Mouse (Mus musculus) hindlimb bud, embryonic 11.5 days (tissue): ENCODE measurements around the gene 2310022A10Rik.

Source experiments
- DNase-seq: peaks from one replicate; pipeline ENCODE4 v3.0.0-alpha.2; 2012; ENCODE audit warnings: low read depth, low spot score; ENCODE audit errors: extremely low spot score

The 2310022A10Rik gene

DNA sequence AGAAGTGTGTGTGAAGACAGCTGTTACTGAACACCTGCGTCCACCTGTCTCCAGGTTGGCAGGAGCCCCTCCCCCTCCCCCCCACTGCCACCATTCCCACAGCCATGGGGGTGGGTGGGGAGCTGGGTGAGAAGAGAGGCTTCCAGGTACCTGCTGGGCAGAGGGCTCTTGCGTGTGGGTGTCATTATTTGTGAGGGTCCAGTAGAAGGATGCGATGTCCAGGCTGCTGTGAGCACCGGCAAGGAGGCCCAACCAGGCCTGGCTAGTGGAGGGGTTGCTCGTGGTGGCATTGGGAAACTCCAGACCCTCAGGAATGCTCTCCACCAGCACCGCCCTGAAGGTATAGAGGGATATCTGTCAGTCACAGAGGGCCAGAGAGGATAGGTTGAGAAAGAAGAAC, 12.1 kb upstream of the 2310022A10Rik start:
- no peak for DNase-seq

GRCm38 (mm10) chr7:27541431-27541830, 11.6 kb upstream of the 2310022A10Rik start:
- no peak for DNase-seq

- no peak for DNase-seq
Observed at GRCm38 (mm10) chr7:27541922-27542321, 11.1 kb upstream of the 2310022A10Rik start.

GRCm38 (mm10) chr7:27542392-27543033, 10.5 kb upstream of the 2310022A10Rik start:
- peak; percentile 41 for DNase-seq

DNA sequence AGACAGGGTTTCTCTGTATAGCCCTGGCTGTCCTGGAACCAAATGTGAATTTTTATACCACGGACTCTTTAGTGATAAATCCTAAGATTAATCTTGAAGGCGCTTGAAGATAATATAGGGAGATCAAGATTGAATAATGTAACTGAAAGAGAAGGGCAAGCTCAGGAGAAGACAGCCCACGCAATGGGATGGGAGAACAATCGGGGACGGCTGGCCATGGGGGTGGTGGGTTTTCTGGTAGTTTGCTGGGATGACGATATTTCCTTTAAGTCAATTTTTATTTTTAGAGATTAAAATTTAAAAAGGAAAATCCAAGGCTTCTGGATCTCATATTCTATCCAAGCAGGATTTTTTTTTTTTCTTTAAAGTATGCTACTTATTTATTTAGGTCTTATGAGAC, 10.0 kb upstream of the 2310022A10Rik start:
- DNase-seq = no peak

DNA sequence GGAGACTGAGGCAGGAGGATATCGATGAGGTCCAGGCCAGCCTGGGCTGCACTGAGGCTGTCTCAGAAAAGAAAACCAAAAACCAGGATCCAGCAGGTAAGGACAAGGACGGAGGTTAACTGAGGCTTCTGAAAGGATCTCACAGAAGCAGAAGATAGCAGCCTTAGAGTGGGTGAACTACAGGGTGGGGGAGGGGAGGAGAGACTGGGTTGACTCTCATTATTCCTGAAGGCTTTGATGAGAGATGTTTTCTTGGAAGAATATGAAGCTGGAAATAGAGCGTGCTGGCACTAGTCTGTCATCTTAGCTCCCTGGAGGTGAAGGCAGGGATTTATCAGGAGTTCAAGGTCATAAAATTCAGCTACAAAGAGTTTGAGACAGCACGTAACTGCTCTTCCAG, 9.2 kb upstream of the 2310022A10Rik start:
- DNase-seq = no peak

GRCm38 (mm10) chr7:27544675-27545370, 8.2 kb upstream of the 2310022A10Rik start:
- DNase-seq = no peak

GRCm38 (mm10) chr7:27549597-27549996, 3.4 kb upstream of the 2310022A10Rik start:
- DNase-seq = no peak

GRCm38 (mm10) chr7:27552070-27552469, 963 bp upstream of the 2310022A10Rik start:
- no peak for DNase-seq

GRCm38 (mm10) chr7:27560291-27560887, 7.4 kb downstream of the 2310022A10Rik start:
- DNase-seq = no peak

DNA sequence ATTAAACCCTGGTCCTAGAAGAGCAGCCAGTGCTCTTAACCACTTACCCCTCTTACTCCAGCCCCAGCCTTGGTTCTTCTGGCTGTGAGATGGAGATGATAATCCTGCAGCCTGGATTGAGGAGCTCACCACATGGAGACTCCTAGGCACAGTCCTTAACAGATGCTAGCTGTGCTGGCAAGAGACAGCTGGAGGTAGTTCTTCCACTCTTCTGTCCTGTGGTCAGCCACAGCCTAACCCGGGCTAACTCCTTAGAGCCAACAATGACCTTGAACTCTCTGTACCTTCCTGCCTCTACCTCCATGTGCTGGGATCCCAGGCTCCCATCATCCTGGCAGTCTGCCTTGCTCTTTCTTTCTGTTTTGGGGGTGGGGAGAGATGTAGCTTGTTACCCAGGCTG, 7.9 kb downstream of the 2310022A10Rik start:
- no peak for DNase-seq

- no peak for DNase-seq
Observed at GRCm38 (mm10) chr7:27569580-27570224, 16.7 kb downstream of the 2310022A10Rik start.

GRCm38 (mm10) chr7:27572133-27572532, 19.1 kb downstream of the 2310022A10Rik start:
- DNase-seq = no peak

DNA sequence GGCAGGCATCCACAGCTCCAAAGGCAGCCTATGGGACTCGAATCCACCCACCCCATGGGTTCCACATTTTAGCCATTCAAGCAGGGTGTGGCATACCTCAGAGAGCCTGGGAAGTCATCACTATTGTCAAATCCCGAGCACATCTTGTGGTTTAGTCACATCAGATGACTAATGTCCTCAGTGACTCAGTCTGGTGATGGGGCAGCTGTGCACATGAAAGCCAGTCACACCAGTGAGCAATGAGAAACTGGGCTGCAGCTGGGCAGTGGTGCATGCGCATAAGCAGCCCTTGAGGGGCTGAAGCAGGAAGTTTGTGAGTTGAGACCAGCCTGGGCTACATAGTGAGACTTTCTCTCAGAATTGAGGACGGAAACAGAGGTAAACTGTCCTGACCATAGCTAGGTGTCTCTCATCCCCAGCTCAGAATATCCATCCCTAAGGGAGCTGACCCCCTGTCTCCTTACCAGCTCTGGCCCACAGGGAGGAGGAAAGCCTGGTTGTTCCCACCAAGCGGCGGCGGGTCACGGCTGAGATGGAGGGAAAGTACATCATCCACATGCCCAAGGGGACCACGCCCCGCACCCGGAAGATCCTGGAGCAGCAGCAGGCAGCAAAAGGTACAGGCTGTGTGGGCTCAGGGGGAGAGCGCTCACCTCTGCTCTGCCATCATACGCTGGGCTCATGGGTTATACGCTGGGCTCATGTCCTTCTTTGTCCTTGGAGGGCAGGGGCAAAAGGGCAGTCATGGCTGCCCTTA, 21.3 kb downstream of the 2310022A10Rik start:
- DNase-seq = no peak

- no peak for DNase-seq
Observed at GRCm38 (mm10) chr7:27576914-27577313, 23.9 kb downstream of the 2310022A10Rik start.

DNA sequence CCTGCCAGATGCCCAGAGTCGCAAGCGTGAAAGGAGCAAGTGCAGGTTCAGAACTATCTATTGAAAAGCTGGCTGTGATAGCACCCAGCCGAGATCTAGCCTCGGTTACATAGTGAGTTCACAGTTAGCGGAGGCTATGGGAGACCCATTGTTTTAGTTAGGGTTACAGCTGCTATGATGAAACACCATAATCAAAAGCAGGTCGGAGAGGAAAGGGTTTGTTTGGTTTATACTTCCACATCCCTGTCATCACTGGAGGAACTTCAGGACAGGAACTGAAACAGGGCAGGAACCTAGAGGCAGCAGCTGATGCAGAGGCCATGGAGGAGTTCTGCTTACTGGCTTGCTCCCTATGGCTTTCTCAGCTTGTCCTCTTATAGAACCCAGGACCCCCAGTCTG, 24.6 kb downstream of the 2310022A10Rik start:
- no peak for DNase-seq

GRCm38 (mm10) chr7:27578465-27578864, 25.4 kb downstream of the 2310022A10Rik start:
- no peak for DNase-seq

DNA sequence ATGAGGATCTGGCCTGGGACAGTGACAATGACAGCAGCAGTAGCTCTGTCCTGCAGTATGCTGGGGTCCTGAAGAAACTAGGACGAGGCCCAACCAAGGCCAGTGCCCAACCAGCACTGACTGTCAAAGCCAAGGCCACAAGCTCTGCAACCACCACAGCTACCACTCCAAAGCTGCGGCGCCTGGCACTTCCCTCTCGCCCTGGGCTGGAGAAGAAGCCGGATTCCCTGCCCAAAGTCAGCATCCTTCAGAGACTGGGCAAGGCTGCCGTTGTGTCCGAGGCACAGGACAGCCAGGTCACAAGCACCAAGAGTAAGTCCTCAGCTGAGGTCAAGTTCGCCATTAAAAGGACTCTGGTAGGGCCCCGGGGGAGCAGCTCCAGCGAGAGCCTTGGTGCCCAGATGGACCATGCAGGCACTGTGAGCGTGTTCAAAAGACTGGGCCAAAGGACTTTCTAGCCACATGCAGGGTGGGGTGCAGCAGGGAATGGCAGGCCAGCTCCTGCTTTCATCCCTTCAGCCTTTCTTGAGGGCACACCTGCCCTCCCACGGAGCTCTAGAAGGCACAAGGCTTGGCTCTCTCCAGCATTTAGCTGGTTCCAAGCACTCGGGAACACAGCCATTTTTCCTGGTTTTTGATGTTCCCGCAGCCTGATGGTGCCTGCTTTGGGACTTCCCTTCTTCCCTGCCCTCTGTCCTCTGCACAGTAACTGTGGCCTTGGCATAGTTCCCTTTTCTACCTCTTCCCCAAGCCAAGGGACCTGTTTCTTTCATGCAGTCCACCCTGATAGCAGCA, 27.5 kb downstream of the 2310022A10Rik start:
- no peak for DNase-seq

- DNase-seq = no peak
Observed at GRCm38 (mm10) chr7:27586861-27587260, 33.8 kb downstream of the 2310022A10Rik start.

DNA sequence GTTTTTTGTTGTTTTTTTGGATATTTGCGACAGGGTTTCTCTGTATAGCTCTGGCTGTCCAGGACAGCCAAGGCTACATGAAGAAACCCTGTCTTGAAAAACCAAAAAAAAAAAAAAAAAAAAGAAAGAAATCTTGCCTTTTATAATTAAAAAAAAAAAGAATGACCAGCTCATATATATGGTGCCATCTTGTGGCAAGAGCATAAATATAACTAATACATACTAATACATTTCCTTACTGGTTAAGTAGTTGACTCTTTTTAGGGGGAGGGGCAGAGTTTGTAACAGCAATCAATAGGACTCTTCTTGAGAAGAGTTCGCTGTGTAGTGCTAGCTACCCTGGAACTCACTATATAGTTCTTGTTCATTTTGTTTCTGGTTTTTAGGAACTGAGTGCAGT, 34.7 kb downstream of the 2310022A10Rik start:
- DNase-seq = no peak
